Mouse (Mus musculus): ENCODE data around the gene Pcnx2.

DNA sequence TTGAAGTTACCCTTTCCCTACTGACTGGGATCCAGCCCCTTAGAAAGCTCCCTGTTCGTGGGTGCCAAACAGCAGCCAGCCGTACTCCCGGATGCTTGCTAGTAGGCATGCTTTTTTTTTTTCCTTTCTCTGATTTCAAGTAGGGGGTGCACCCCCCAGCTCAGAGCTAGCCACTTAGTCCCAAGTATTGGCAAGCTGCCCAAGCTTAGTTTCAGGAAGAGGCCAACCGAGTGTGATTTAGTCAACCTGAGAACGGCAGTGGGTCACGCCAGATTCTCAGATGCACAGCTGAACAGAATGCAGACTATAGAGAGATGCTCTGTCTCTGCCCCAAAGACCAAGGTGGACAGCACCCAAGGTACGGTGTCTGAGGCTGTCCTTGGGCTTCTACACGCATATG, 147.3 kb downstream of the Pcnx2 start:
- TF ChIP-seq POLR2A (IDR thresholded peaks at IDR 0.05; ENCODE audit: borderline replicate concordance, extremely low read depth, insufficient read depth, insufficient read length, poor library complexity, severe bottlenecking) (no peak), CTCF (IDR thresholded peaks at IDR 0.05; ENCODE audit: borderline replicate concordance, extremely low read depth, insufficient read depth, insufficient read length) (no peak)
